Mouse (Mus musculus) MEL (cell line): ENCODE data around the gene Scgb2b27. TPM values are rescaled to one million over a fixed set of nuclear protein-coding genes. Genes with fewer than 3 reads are reported as not detected.
"Not testable (repeated sequence)": the region's sequence is repeated elsewhere in the genome, so short reads cannot be mapped to it uniquely, and the experiment has no call there.

ENCODE experiments used
- DNase-seq: peaks from one replicate; pipeline ENCODE4 v3.0.0; 2011; ENCODE audit warnings: low read depth, low spot score
- H3K27ac ChIP-seq: 2 replicates; pipeline ENCODE4 v1.5.1; 2012; ENCODE audit warnings: low read depth, mild to moderate bottlenecking, control low read depth, low read length, moderate library complexity; ENCODE audit not compliant: control insufficient read depth
- H3K27me3 ChIP-seq, 2 experiments: fragments of 150-350 bp in 1 of 2; sonication (generic) in 1 of 2; 2 replicates each; pipeline ENCODE4 v1.6.1; 2012; ENCODE audit warnings: low read length in 2 of 2, mild to moderate bottlenecking in 2 of 2, improper control_type of control experiment in 1 of 2, moderate library complexity in 1 of 2; ENCODE audit not compliant: insufficient read depth in 2 of 2, control insufficient read depth in 1 of 2
- H3K36me3 ChIP-seq, 2 experiments: 2 replicates each; pipeline ENCODE4 v1.6.1; 2012 to 2014; ENCODE audit warnings: low read length in 2 of 2, improper control_type of control experiment in 1 of 2, inconsistent platforms in 1 of 2, mild to moderate bottlenecking in 1 of 2; ENCODE audit not compliant: insufficient read depth in 2 of 2, control insufficient read depth in 1 of 2
- H3K4me1 ChIP-seq, 2 experiments: fragments of 150-350 bp in 1 of 2; sonication (generic) in 1 of 2; 2 replicates each; pipeline ENCODE4 v1.6.1; 2012; ENCODE audit warnings: low read length in 2 of 2, improper control_type of control experiment in 1 of 2, mild to moderate bottlenecking in 1 of 2; ENCODE audit not compliant: insufficient read depth in 2 of 2, control insufficient read depth in 1 of 2
- H3K4me3 ChIP-seq, 2 experiments: fragments of 150-350 bp in 1 of 2; sonication (generic) in 1 of 2; 2 replicates each; pipeline ENCODE4 v1.5.1; 2012; ENCODE audit warnings: low read depth in 2 of 2, low read length in 2 of 2, mild to moderate bottlenecking in 2 of 2, moderate library complexity in 2 of 2, control low read depth in 1 of 2, improper control_type of control experiment in 1 of 2; ENCODE audit not compliant: control insufficient read depth in 1 of 2, insufficient read depth in 1 of 2
- H3K79me2 ChIP-seq: 2 replicates; pipeline ENCODE4 v1.6.1; 2012; ENCODE audit warnings: mild to moderate bottlenecking, low read length, moderate library complexity; ENCODE audit not compliant: control insufficient read depth, poor library complexity, insufficient read depth
- H3K9ac ChIP-seq: 2 replicates; pipeline ENCODE4 v1.6.1; 2012; ENCODE audit warnings: low read depth, mild to moderate bottlenecking, control low read depth, low read length, moderate library complexity; ENCODE audit not compliant: control insufficient read depth, poor library complexity, severe bottlenecking
- H3K9me3 ChIP-seq: fragments of 150-350 bp; sonication (generic); replicated peaks from 2 replicates; pipeline ENCODE4 v1.6.1; 2012; ENCODE audit warnings: mild to moderate bottlenecking, low read length, improper control_type of control experiment, moderate library complexity; ENCODE audit not compliant: insufficient read depth
- BHLHE40 ChIP-seq: IDR thresholded peaks from 2 replicates; pipeline ENCODE4 v1.6.1; 2012; ENCODE audit warnings: low read depth, mild to moderate bottlenecking, inconsistent platforms, low read length, improper control_type of control experiment, borderline replicate concordance
- MAFK ChIP-seq: IDR thresholded peaks from 2 replicates; pipeline ENCODE4 v1.6.1; 2011; ENCODE audit warnings: low read depth, mild to moderate bottlenecking, low read length, improper control_type of control experiment, borderline replicate concordance
- MAZ ChIP-seq: IDR thresholded peaks from 2 replicates; pipeline ENCODE4 v1.6.1; 2012; ENCODE audit warnings: low read depth, mild to moderate bottlenecking, inconsistent platforms, low read length, improper control_type of control experiment
- MYB ChIP-seq: IDR thresholded peaks from 2 replicates; pipeline ENCODE4 v1.6.1; 2011; ENCODE audit warnings: mild to moderate bottlenecking, low read depth, low read length, improper control_type of control experiment
- MYC ChIP-seq: IDR thresholded peaks from 2 replicates; pipeline ENCODE4 v1.6.1; 2011; ENCODE audit warnings: low read depth, mild to moderate bottlenecking, low read length, improper control_type of control experiment, moderate library complexity
- NELFE ChIP-seq: IDR thresholded peaks from 2 replicates; pipeline ENCODE4 v1.6.1; 2011; ENCODE audit warnings: low read depth, low read length, improper control_type of control experiment
- TCF12 ChIP-seq: IDR thresholded peaks from 2 replicates; pipeline ENCODE4 v1.6.1; 2014; ENCODE audit warnings: low read depth, mild to moderate bottlenecking, inconsistent platforms, low read length, improper control_type of control experiment, moderate library complexity
- USF2 ChIP-seq, 2 experiments: IDR thresholded peaks; 2 replicates each; pipeline ENCODE4 v1.6.1; 2011 to 2012; ENCODE audit warnings: improper control_type of control experiment in 2 of 2, low read length in 2 of 2, borderline replicate concordance in 1 of 2, inconsistent platforms in 1 of 2, low read depth in 1 of 2, mild to moderate bottlenecking in 1 of 2; ENCODE audit not compliant: insufficient read depth in 1 of 2
- polyA plus RNA-seq, 2 experiments: library from polyadenylated mRNA; stranded (reverse) in 1 of 2; unstranded in 1 of 2; fragments of >175 nt in 1 of 2; fragments of >200 nt in 1 of 2; gene quantifications; 2 replicates each; pipeline versions ENCODE4 v1.2.1 to v1.2.4; 2012; ENCODE audit warnings: low replicate concordance in 2 of 2, low read depth in 1 of 2; ENCODE audit not compliant: insufficient read length in 2 of 2, insufficient read depth in 1 of 2, missing spikeins in 1 of 2
- total RNA-seq: library from RNA; depleted of rRNA; stranded (reverse); fragments of 300-350 nt; gene quantifications from 2 replicates; pipeline ENCODE4 v1.2.3, GENCODE M21; 2012; rRNA removed

Gene Scgb2b27
- not detected in 2 replicates for total RNA-seq
- polyA plus RNA-seq = not detected

DNA sequence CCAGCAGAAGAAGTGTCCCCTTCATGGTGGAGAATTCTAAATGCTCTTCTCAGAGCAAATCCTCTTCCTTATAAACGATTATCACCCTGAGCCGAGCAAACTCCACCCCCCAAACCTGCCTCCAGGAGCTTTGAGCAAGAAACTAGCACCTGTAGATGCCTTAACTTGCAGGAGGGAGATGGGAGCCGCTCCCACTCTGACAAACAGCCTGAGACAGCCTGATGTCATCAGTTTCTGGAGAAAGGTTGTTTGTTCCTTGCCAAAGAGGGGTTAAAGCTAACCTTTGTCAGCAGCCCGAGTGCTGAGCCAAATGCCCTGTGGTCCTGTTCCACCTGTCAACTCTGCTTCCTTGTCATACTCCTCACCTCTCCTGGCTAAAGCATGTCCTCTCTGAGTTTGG, at the start of gene Scgb2b27:
Scgb2b27 (minus strand) TSS at position 101 of the 400 bp plus-strand sequence.
- Histone ChIP-seq H3K9ac (no peak within 1 kb of the TSS), H3K27ac (no peak within 1 kb of the TSS), H3K79me2 (no peaks in the 10 kb centered on the region), H3K9me3 (no peaks in the 10 kb centered on the region), H3K4me3 (no peak within 1 kb of the TSS), H3K4me1 (no peaks in the 10 kb centered on the region), H3K27me3 (no peaks in the 10 kb centered on the region), H3K36me3 (no peaks in the 10 kb centered on the region)
- TF ChIP-seq MYB = no peak
- TF ChIP-seq MAZ = no peak
- TF ChIP-seq MYC = no peak
- TF ChIP-seq TCF12 = no peak
- DNase-seq = no peak

DNA sequence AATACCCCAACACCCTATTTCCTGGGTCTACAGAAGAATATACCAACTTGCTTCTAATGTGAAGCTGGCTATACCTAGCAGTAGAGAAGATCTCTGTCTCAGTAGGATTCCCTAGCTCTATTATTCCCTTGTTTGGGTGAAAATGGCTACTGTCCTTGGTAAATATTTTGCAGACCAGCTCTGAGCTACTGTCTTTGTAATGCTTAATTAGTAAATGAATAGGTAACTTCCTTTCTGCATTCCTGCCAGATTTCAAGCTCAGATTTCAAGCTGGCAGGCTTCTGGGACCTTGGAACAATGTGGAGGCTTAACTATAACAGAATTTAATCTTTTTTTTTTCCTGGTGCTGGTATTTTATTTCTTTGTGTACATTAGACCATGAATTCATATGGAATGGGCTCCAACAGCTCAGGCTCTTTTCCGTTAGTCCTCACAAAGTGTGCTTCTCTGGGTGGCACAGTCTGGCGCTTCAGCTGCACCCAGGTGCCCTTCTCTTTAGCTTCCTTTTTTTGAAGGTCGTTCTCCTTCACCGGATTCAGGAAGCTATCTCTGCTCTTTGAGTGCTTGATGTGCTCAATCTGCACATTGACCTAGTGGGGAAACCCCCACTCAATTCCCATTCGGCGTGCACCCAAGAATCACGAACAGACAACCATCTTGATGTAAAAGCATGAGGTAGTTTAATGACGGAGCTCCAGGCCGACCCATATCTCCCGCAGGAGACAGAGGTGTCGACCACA, 22.5 kb upstream of the Scgb2b27 start:
- H3K27me3 ChIP-seq, H3K4me1 ChIP-seq, H3K4me3 ChIP-seq, H3K9me3 ChIP-seq, H3K9ac ChIP-seq, H3K79me2 ChIP-seq, H3K36me3 ChIP-seq, DNase-seq, H3K27ac ChIP-seq: not testable (repeated sequence)

DNA sequence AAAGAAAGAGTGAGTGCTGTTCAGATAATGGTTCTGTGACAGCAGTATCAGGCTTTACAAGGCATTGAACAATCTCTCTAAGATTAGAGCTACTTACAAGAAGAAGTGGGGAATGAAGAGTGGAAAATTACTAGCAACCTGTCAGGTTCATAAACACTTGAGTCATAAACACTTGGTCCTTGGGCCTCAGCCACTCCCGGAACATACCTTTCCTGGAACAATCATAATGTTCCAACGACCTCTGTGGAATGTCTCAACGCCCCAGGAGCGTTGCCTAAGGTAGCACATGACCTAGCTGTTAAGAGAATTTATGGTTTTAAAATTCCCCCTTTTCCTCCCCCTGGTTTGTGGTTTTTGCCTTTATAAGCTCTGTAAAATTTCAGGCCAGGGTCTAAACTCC, 20.8 kb upstream of the Scgb2b27 start:
- not testable (repeated sequence) for H3K79me2 ChIP-seq, H3K4me3 ChIP-seq, H3K27ac ChIP-seq, DNase-seq, H3K4me1 ChIP-seq, H3K9me3 ChIP-seq, H3K27me3 ChIP-seq, H3K36me3 ChIP-seq, H3K9ac ChIP-seq

DNA sequence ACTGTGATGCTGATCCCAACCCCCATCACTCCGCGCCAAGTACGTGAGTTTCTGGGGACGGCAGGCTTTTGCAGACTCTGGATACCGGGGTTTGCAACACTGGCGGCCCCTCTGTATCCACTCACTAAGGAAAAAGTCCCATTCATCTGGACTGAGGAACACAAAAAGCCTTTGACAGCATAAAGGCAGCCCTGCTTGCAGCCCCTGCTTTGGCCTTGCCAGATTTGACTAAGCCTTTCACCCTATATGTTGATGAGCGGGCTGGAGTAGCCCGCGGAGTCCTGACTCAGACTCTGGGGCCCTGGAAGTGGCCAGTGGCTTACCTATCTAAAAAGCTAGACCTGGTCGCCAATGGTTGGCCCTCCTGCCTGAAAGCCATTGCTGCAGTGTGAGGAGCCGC, 16.3 kb upstream of the Scgb2b27 start:
- Histone ChIP-seq H3K4me3 (no peak overlapping the region), H3K9me3 (no peaks in the 10 kb centered on the region), H3K79me2 (no peaks in the 10 kb centered on the region), H3K27me3 (no peaks in the 10 kb centered on the region), H3K27ac (no peak overlapping the region), H3K36me3 (no peaks in the 10 kb centered on the region), H3K4me1 (no peaks in the 10 kb centered on the region), H3K9ac (no peak overlapping the region)
- no peak for DNase-seq
- TF ChIP-seq USF2 (IDR thresholded peaks at IDR 0.05; ENCODE audit: borderline replicate concordance in 1 of 2, insufficient read depth in 1 of 2, low read depth in 1 of 2, low read length in 2 of 2) (no peak), NELFE (no peak), MAFK (no peak), BHLHE40 (no peak)

DNA sequence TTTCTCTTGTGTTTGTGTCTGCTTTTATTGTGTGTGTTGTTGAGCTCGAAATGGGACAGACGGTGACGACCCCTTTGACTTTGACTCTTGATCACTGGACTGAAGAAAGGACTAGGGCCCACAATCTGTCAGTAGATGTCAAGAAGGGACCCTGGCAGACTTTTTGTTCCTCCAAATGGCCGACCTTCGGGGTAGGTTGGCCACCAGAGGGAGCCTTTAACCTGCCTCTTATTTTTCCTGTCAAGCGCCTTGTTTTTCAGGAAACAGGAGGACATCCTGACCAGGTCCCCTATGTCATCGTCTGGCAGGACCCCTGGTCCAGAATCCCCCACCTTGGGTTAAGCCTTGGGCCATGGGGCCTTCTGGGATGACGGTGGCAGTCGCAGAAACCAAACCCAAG, 13.5 kb upstream of the Scgb2b27 start:
- not testable (repeated sequence) for H3K9me3 ChIP-seq, H3K4me1 ChIP-seq, H3K9ac ChIP-seq, H3K79me2 ChIP-seq, H3K36me3 ChIP-seq, H3K4me3 ChIP-seq, H3K27ac ChIP-seq, DNase-seq, H3K27me3 ChIP-seq
